Mouse (Mus musculus): ENCODE results near the gene Orai3.
A peak's percentile ranks its signal among the peaks of the same experiment; 100 is the strongest.

DNA sequence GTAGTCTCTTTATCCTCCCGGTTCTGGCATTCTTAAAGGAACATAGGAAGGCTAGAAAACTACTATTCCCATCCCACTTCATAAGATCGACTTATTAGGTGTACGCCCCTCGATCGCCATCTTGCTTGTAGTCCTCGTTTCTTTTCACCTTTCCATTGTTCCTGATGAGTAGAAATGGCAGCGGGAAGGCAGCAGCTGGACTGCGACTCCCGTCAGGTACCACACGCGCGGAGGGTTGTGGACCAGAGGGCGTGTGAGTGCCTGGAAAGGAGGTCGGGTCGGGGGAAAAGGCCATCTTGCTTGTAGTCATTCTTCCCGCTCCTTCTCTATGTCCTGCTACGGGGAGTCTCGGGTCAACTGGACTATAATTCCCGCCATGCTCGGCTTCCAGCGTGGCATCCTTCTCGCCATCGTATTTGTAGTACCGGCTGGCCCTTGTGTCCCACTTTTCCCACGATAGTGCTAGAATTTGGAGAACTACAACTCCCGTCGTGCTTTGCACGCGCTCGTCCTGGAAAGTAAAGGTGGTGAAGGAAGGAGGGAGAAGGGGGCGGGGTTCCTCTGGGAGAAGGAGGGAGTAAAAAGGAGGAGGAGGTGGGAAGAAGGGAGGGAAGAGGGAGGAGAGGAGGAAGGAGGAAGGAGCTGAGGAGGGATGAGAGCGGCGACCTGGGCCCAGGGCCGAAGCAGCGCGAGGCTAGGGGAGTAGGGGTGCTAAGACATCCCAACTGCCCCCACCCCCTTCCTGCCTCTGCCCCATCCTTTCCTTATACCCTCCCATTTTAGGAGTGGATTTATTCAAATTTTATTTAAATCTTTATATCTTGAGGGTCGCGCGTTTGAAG is 23.7 kb upstream of the Orai3 start:
- 0 out of 2 replicates have a peak, but pooled peaks have one; percentile 3 for TF ChIP-seq CTCF (IDR thresholded peaks at IDR 0.05; ENCODE audit: borderline replicate concordance, control insufficient read depth, extremely low read depth, insufficient read depth, low read length, poor library complexity)
- peak; percentile 14; the same call in 1 of the 2 replicates for TF ChIP-seq POLR2A (IDR thresholded peaks at IDR 0.05; ENCODE audit: control insufficient read depth, extremely low read depth, insufficient read depth, low read length, poor library complexity)
